Mouse (Mus musculus): Measurements from ENCODE around the gene Begain. TPM values are rescaled to one million over a fixed set of nuclear protein-coding genes. Genes with fewer than 3 reads are reported as not detected.

Gene Begain
- total RNA-seq, 2 experiments from 2014 or later, result not detected

GRCm38 (mm10) chr12:108987448-108987847, 80.6 kb downstream of the Begain start:
- ATAC-seq (replicated peaks; ENCODE audit: low FRiP score, low TSS enrichment, poor library complexity, severe bottlenecking), result no peak

- no peak for ATAC-seq (replicated peaks; ENCODE audit: low FRiP score, low TSS enrichment, poor library complexity, severe bottlenecking)
Observed at GRCm38 (mm10) chr12:108985025-108985424, 83.0 kb downstream of the Begain start.

- ATAC-seq (replicated peaks; ENCODE audit: low FRiP score, low TSS enrichment, poor library complexity, severe bottlenecking), result no peak
Observed at GRCm38 (mm10) chr12:108984471-108984870, 83.5 kb downstream of the Begain start.

GRCm38 (mm10) chr12:108983496-108983895, 84.5 kb downstream of the Begain start:
- no peak for ATAC-seq (replicated peaks; ENCODE audit: low FRiP score, low TSS enrichment, poor library complexity, severe bottlenecking)

GRCm38 (mm10) chr12:108982684-108982960, 85.4 kb downstream of the Begain start:
- ATAC-seq (replicated peaks; ENCODE audit: low FRiP score, low TSS enrichment, poor library complexity, severe bottlenecking), result no peak

Other genes with a start within 250 kb of the Begain start
- 0.54 TPM in 1 of 2 replicates, not detected in the other for gene Slc25a29, start 232.3 kb downstream of the Begain start, total RNA-seq (2014; fragmentation: Nextera tagmentation)
- not detected in 2 replicates for gene Slc25a29, start 232.3 kb downstream of the Begain start, total RNA-seq (2017)
- gene Slc25a47, start 232.2 kb downstream of the Begain start, total RNA-seq (2014; fragmentation: Nextera tagmentation), result 5.3 and 7.0 TPM in 2 replicates
- gene Slc25a47, start 232.2 kb downstream of the Begain start, total RNA-seq (2017), result 6.2 and 16.2 TPM in 2 replicates
- 9.4 and 9.7 TPM in 2 replicates for gene Wdr25, start 174.6 kb downstream of the Begain start, total RNA-seq (2014; fragmentation: Nextera tagmentation)
- 3.0 and 6.9 TPM in 2 replicates for gene Wdr25, start 174.6 kb downstream of the Begain start, total RNA-seq (2017)
- gene Wars, start 174.0 kb downstream of the Begain start, total RNA-seq (2014; fragmentation: Nextera tagmentation), result 48.8 and 56.3 TPM in 2 replicates
- gene Wars, start 174.0 kb downstream of the Begain start, total RNA-seq (2017), result 54.6 and 74.4 TPM in 2 replicates

Measured in megakaryocyte-erythroid progenitor cell, adult 5-6 weeks (primary cell).